Mouse (Mus musculus) splenic B cell, adult 2 months (primary cell): ENCODE results near the gene Akap8.

Experiments
- DNase-seq: peaks from one replicate; pipeline ENCODE4 v3.0.0-alpha.2; 2011; ENCODE audit warnings: low read depth, low spot score
- H3K27me3 ChIP-seq: 2 replicates; pipeline ENCODE4 v1.6.1; 2012; ENCODE audit warnings: mild to moderate bottlenecking, low read length, moderate library complexity, mixed read lengths; ENCODE audit not compliant: control insufficient read depth, poor library complexity, insufficient read depth, severe bottlenecking
- H3K36me3 ChIP-seq: 2 replicates; pipeline ENCODE4 v1.6.1; 2012; ENCODE audit warnings: mild to moderate bottlenecking, low read length, moderate library complexity, mixed read lengths; ENCODE audit not compliant: control insufficient read depth, poor library complexity, insufficient read depth, severe bottlenecking

The Akap8 gene

GRCm38 (mm10) chr17:32354211-32354610 is 33.2 kb upstream of the Akap8 start:
- Histone ChIP-seq H3K36me3 (peaks cover 10% of the 10 kb centered on the region), H3K27me3 (no peaks in the 10 kb centered on the region)
- DNase-seq, result no peak

GRCm38 (mm10) chr17:32353696-32354095 is 32.7 kb upstream of the Akap8 start:
- peaks cover 7% of the 10 kb centered on the region for H3K36me3 ChIP-seq
- DNase-seq, result no peak
- no peaks in the 10 kb centered on the region for H3K27me3 ChIP-seq

- Histone ChIP-seq H3K36me3 (peaks cover 1% of the 10 kb centered on the region; the same call in 1 of the 2 replicates), H3K27me3 (no peaks in the 10 kb centered on the region)
- no peak for DNase-seq
These were observed 30.7 kb upstream of the Akap8 start for GRCm38 (mm10) chr17:32351726-32352125.

GRCm38 (mm10) chr17:32351269-32351668 is 30.2 kb upstream of the Akap8 start:
- no peaks in the 10 kb centered on the region for H3K27me3 ChIP-seq
- peaks cover 1% of the 10 kb centered on the region; the same call in 1 of the 2 replicates for H3K36me3 ChIP-seq
- no peak for DNase-seq

- Histone ChIP-seq H3K27me3 (no peaks in the 10 kb centered on the region), H3K36me3 (peaks cover under 1% of the 10 kb centered on the region; the same call in 1 of the 2 replicates)
- peak; percentile 98 for DNase-seq
These were observed 29.4 kb upstream of the Akap8 start, which contains the start of gene Akap8l for GRCm38 (mm10) chr17:32350382-32350983. Gene Akap8l (minus strand): TSS chr17:32350607.

GRCm38 (mm10) chr17:32349851-32350381 is 28.9 kb upstream of the Akap8 start:
- peak; percentile 48 for DNase-seq
- no peaks in the 10 kb centered on the region for H3K27me3 ChIP-seq
- H3K36me3 ChIP-seq, result 0 out of 2 replicates have a peak, but pooled peaks cover 1% of the 10 kb centered on the region

- peak; percentile 79 for DNase-seq
These were observed 28.1 kb upstream of the Akap8 start for GRCm38 (mm10) chr17:32349037-32349732.

GRCm38 (mm10) chr17:32348406-32348805 is 27.4 kb upstream of the Akap8 start:
- no peak for DNase-seq
- no peaks in the 10 kb centered on the region for H3K27me3 ChIP-seq
- H3K36me3 ChIP-seq, result peaks cover 4% of the 10 kb centered on the region

More at GRCm38 (mm10) chr17:32349037-32349732, 28.1 kb upstream of the Akap8 start:
- Histone ChIP-seq H3K36me3 (0 out of 2 replicates have a peak, but pooled peaks cover 2% of the 10 kb centered on the region), H3K27me3 (no peaks in the 10 kb centered on the region)

GRCm38 (mm10) chr17:32341102-32341501 is 20.1 kb upstream of the Akap8 start:
- H3K27me3 ChIP-seq, result no peaks in the 10 kb centered on the region
- no peak for DNase-seq
- peaks cover 7% of the 10 kb centered on the region for H3K36me3 ChIP-seq

- DNase-seq, result no peak
- Histone ChIP-seq H3K36me3 (peaks cover 9% of the 10 kb centered on the region), H3K27me3 (no peaks in the 10 kb centered on the region)
These were observed 19.1 kb upstream of the Akap8 start for GRCm38 (mm10) chr17:32340110-32340509.

- no peak for DNase-seq
- Histone ChIP-seq H3K27me3 (no peaks in the 10 kb centered on the region), H3K36me3 (peaks cover 19% of the 10 kb centered on the region)
These were observed 14.8 kb upstream of the Akap8 start for GRCm38 (mm10) chr17:32335869-32336268.

- DNase-seq, result no peak
- H3K27me3 ChIP-seq, result no peaks in the 10 kb centered on the region
- peaks cover 21% of the 10 kb centered on the region for H3K36me3 ChIP-seq
These were observed 13.9 kb upstream of the Akap8 start for GRCm38 (mm10) chr17:32334921-32335320.

- no peak for DNase-seq
- Histone ChIP-seq H3K36me3 (peaks cover 22% of the 10 kb centered on the region), H3K27me3 (no peaks in the 10 kb centered on the region)
These were observed 12.8 kb upstream of the Akap8 start for GRCm38 (mm10) chr17:32333675-32334303.

- H3K27me3 ChIP-seq, result no peaks in the 10 kb centered on the region
- DNase-seq, result no peak
- H3K36me3 ChIP-seq, result peaks cover 11% of the 10 kb centered on the region
These were observed 6.5 kb upstream of the Akap8 start for GRCm38 (mm10) chr17:32327501-32327900.

GRCm38 (mm10) chr17:32322809-32323208 is 1.8 kb upstream of the Akap8 start:
- DNase-seq, result no peak
- Histone ChIP-seq H3K27me3 (no peaks in the 10 kb centered on the region), H3K36me3 (peaks cover 7% of the 10 kb centered on the region; the same call in 1 of the 2 replicates)
